Mouse (Mus musculus): Measurements from ENCODE around the gene Pptc7.
A peak's percentile ranks its signal among the peaks of the same experiment; 100 is the strongest.

Gene Pptc7

GRCm38 (mm10) chr5:122336554-122337294, 52.6 kb downstream of the Pptc7 start:
- DNase-seq: peak; percentile 55

- DNase-seq: no peak
These were observed 58.7 kb downstream of the Pptc7 start for GRCm38 (mm10) chr5:122342874-122343273.

GRCm38 (mm10) chr5:122343768-122344167, 59.6 kb downstream of the Pptc7 start:
- peak; percentile 32 for DNase-seq

GRCm38 (mm10) chr5:122344260-122344659, 60.1 kb downstream of the Pptc7 start:
- DNase-seq: peak; percentile 85

- peak; percentile 15 for DNase-seq
These were observed 61.6 kb downstream of the Pptc7 start for GRCm38 (mm10) chr5:122345777-122346176.

- DNase-seq: peak; percentile 99
These were observed 69.8 kb downstream of the Pptc7 start, which contains the start of the genes Rad9b and Vps29 for GRCm38 (mm10) chr5:122353807-122354491. TSS of gene Rad9b (minus strand) at chr5:122354233. TSS of gene Vps29 (plus strand) at chr5:122354369.

GRCm38 (mm10) chr5:122354492-122355067, 70.4 kb downstream of the Pptc7 start:
- DNase-seq: no peak

GRCm38 (mm10) chr5:122371591-122372191, 87.5 kb downstream of the Pptc7 start, which contains the start of gene Gpn3:
TSS of gene Gpn3 (plus strand) at chr5:122371876.
- no peak for DNase-seq

GRCm38 (mm10) chr5:122372192-122372769, 88.1 kb downstream of the Pptc7 start, which contains the start of gene Fam216a:
TSS of gene Fam216a (minus strand) at chr5:122372364.
- peak; percentile 99 for DNase-seq

- no peak for DNase-seq
These were observed 88.7 kb downstream of the Pptc7 start for GRCm38 (mm10) chr5:122372878-122373277.
